ENCODE assay signal across 10 mouse cellular contexts in genomic region chr17:71159152-71159567, GRCm38 (mm10). TPM values are rescaled to one million over a fixed set of nuclear protein-coding genes. Genes with fewer than 3 reads are reported as not detected.
DNase-seq lines count a peak whose midpoint lies in the region; ATAC-seq lines count a peak whose summit lies in the region.
"Had no signal": no experiment of that assay in that cellular context is flagged by ENCODE, and none has a peak within 500 bp of the region (broad histone marks: within the 10 kb centered on the region; RNA-seq: fewer than 3 reads in every experiment).

No protein-coding gene starts in this region.

- no peak overlapping the region for H3K4me3 ChIP-seq in hindbrain, embryonic 12.5 days
- no peak overlapping the region for H3K4me3 ChIP-seq in hindbrain, embryonic 14.5 days (replicated peaks; ENCODE audit: low read length)
- H3K4me3 ChIP-seq in forebrain, embryonic 10.5 days: no peak overlapping the region
- H3K4me3 ChIP-seq: neural tube, embryonic 12.5 days had no signal

- peak overlapping the region; percentile 53 for H3K27ac ChIP-seq in hindbrain, embryonic 12.5 days
- H3K27ac ChIP-seq in hindbrain, embryonic 14.5 days: no peak overlapping the region
- H3K27ac ChIP-seq in forebrain, embryonic 10.5 days: peak overlapping the region; percentile 83
- H3K27ac ChIP-seq: neural tube, embryonic 12.5 days had no signal

- H3K4me1 ChIP-seq in hindbrain, embryonic 12.5 days: peaks cover 9% of the 10 kb centered on the region; the same call in 1 of the 2 replicates
- H3K4me1 ChIP-seq in hindbrain, embryonic 14.5 days (replicated peaks; ENCODE audit: control insufficient read depth, insufficient read depth, low read length): no peaks in the 10 kb centered on the region
- peaks cover 41% of the 10 kb centered on the region for H3K4me1 ChIP-seq in forebrain, embryonic 10.5 days

- WGBS in hindbrain, embryonic 12.5 days: 20% methylated on average over 4 of the region's 4 CpGs
- 22% methylated on average over 4 of the region's 4 CpGs for WGBS in hindbrain, embryonic 14.5 days
- 15% methylated on average over 4 of the region's 4 CpGs for WGBS in forebrain, embryonic 10.5 days

- H3K27me3 ChIP-seq in hindbrain, embryonic 12.5 days: no peaks in the 10 kb centered on the region
- H3K27me3 ChIP-seq in hindbrain, embryonic 14.5 days (ENCODE audit: control insufficient read depth, insufficient read depth, low read length): no peaks in the 10 kb centered on the region
- no peaks in the 10 kb centered on the region for H3K27me3 ChIP-seq in forebrain, embryonic 10.5 days (ENCODE audit: poor library complexity, severe bottlenecking)
- H3K27me3 ChIP-seq: neural tube, embryonic 12.5 days had no signal

- no peak for ATAC-seq in hindbrain, embryonic 12.5 days (ENCODE audit: low FRiP score)
- ATAC-seq in hindbrain, embryonic 14.5 days (ENCODE audit: low FRiP score): no peak
- no peak for ATAC-seq in cerebellum, adult (ENCODE audit: insufficient number of reproducible peaks, low FRiP score, low TSS enrichment)

- no peaks in the 10 kb centered on the region for H3K9me3 ChIP-seq in hindbrain, embryonic 12.5 days (replicated peaks)
- no peaks in the 10 kb centered on the region for H3K9me3 ChIP-seq in hindbrain, embryonic 14.5 days (ENCODE audit: control insufficient read depth, low read length)
- H3K9me3 ChIP-seq in forebrain, embryonic 10.5 days: no peaks in the 10 kb centered on the region
- H3K9me3 ChIP-seq: neural tube, embryonic 12.5 days had no signal

- H3K9ac ChIP-seq in hindbrain, embryonic 12.5 days: no peak overlapping the region
- H3K9ac ChIP-seq in hindbrain, embryonic 14.5 days: no peak overlapping the region
- H3K9ac ChIP-seq: neural tube, embryonic 12.5 days had no signal

- DNase-seq in hindbrain, embryonic 14.5 days (ENCODE audit: low spot score): no peak
- peak; percentile 30 for DNase-seq in NIH3T3 (ENCODE audit: low read depth)
- peak; percentile 44 for DNase-seq in forebrain, embryonic 10.5 days (ENCODE audit: extremely low spot score, low spot score)
- peak; percentile 88 for DNase-seq in kidney, postnatal 14 days
- no peak for DNase-seq in right cerebral cortex, postnatal 4 days
- no peak for DNase-seq in thymus, postnatal 36 days
- DNase-seq: layer of hippocampus, postnatal 36 days had no signal

- H3K4me2 ChIP-seq in hindbrain, embryonic 12.5 days (replicated peaks): no peak overlapping the region
- no peak overlapping the region for H3K4me2 ChIP-seq in hindbrain, embryonic 14.5 days (replicated peaks)
- H3K4me2 ChIP-seq: neural tube, embryonic 12.5 days had no signal

- H3K36me3 ChIP-seq in hindbrain, embryonic 12.5 days: no peaks in the 10 kb centered on the region
- H3K36me3 ChIP-seq in hindbrain, embryonic 14.5 days (replicated peaks; ENCODE audit: control insufficient read depth, insufficient read depth): no peaks in the 10 kb centered on the region
- H3K36me3 ChIP-seq in forebrain, embryonic 10.5 days (replicated peaks): no peaks in the 10 kb centered on the region
- H3K36me3 ChIP-seq: neural tube, embryonic 12.5 days had no signal

RNA-seq across cellular contexts. Expression of gene Lpin2, which starts 23.2 kb away (rescaled TPM):
- 42.8 and 43.1 TPM in 2 replicates for polyA plus RNA-seq in hindbrain, embryonic 12.5 days (2016; fragmentation: Nextera tagmentation; extraction: Ambion mirVana)
- polyA plus RNA-seq in hindbrain, embryonic 14.5 days (2014; fragmentation: Nextera tagmentation; extraction: Ambion mirVana): 44.1 and 45.7 TPM in 2 replicates
- 47.6 and 48.0 TPM in 2 replicates for polyA plus RNA-seq in forebrain, embryonic 10.5 days (2016; fragmentation: Nextera tagmentation; extraction: Ambion mirVana)

Comparison
In these comparisons a context has a peak if more than half of its experiments do, and no peak if none do; other contexts are left out.
1. DNase-seq: peak in NIH3T3 (single experiment), forebrain, embryonic 10.5 days (single experiment) and kidney, postnatal 14 days (single experiment); none in hindbrain, embryonic 14.5 days (single experiment), right cerebral cortex, postnatal 4 days (single experiment) and thymus, postnatal 36 days (0 of 2).